Mouse (Mus musculus) kidney, adult 8-10 months (tissue): ENCODE measurements around the gene Dpysl4.

ENCODE experiments used
- DNase-seq, 2 experiments: peaks; one replicate each; pipeline ENCODE4 v3.0.0; 2022

Dpysl4 gene

DNA sequence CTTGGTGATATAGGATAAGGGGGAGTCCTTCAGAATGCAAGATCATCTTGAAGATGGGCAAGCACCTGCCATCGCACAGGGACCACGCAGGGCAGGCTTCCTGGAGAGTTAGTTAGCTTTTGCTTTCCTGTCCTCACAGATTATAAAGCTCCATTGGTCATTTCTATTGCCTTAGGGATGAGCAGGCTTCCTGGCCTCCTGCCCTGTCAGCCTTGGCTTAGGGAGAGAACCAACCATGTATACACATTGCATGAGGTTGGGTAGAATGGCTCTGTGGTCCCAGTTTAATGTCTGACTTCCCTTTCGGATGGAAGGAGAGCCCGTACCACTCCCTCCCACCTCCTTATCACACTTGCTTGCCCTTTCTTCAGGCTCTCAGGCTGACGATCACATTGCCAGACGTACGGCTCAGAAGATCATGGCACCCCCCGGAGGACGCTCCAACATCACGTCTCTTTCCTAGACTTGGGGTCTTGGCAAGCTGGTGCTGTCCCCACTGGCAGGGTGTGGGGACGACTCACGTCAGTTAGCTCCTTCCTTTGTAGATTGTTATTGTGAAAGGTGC lies 14.8 kb downstream of the Dpysl4 start:
- DNase-seq: no peak

DNA sequence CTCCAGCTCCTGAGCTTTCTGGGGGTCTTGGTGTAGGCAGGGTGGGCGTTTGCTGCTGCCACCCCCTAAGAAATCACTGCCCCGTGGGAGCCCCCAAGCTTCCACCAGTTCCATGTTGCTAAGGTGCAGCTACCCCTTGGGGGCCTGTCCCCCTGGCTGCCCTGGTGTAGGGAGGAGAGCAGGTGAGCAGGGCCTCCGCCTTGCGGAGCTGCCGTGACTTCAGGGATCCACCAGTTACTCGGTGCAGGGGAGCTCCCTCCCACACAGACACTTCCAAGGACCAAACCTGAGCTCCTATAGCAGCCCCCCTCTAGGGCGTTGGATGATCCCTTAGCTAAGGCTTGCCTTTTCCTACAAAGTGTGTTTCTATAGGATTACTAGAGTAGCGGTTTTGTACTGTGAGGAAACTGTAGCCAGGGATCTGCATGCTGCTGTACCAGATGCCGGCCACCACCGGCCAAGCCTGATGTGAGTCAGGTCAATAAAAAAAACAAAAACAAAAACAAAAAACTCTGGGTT lies 15.5 kb downstream of the Dpysl4 start:
- DNase-seq: no peak

DNA sequence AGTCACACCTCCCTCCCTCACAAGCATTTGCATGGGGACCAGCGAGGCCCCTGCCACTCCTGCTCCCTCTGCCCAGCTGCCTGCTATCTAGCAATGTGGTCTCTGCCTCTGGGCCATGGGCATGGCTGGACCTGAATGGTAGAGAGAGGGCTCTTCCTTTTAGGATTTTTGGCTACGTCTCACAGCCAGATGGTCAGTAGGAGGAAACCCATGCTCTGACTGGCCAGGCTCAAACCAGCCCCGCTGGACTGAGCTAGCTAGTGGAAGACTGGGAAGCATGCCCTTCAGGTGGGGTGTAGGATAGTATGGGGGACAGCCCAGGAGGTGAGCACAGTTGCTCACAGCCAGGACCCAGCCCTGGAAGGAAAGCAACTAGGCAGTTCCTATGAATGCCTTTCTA lies 16.0 kb downstream of the Dpysl4 start:
- no peak for DNase-seq

DNA sequence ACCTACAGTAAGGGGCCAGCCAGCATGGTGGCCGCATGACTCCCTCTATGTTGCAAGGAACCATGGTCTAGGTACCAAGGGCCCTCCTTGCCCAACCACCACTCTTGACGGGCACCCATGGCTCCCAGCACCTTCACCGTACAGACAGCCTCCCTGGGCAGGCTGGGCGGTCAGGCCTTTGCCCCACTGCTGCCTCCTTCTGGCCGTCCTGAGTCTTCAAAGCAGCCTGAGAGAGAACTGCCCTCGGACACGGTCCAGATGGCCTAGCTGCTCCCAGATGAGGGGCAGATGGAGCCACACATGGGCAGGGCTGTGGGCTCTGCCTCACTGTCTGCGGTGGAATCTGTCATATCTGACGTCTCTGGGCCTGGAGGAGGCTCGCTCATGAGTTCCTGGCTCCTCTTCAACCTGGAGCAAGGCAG lies 18.2 kb downstream of the Dpysl4 start:
- DNase-seq: no peak

DNA sequence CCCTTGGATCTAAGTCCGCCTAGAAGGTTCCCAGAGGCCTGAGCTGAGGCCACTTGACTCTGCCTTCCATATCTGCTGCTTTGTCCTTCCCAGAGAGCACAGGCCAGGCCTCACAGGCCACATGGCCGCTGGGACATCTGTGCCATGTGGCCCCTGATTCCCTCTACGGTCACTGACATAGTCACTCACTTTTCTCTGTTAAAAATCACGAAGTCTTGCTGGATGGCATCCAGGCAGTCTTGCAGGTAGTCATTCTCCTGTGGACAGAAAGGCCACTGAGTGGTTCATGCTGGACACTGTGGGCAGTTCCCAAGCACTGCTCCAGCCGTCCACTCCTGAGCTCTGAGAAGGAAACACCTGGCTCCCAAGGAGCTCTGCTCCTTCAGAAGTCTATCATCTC lies 19.3 kb downstream of the Dpysl4 start:
- no peak for DNase-seq

DNA sequence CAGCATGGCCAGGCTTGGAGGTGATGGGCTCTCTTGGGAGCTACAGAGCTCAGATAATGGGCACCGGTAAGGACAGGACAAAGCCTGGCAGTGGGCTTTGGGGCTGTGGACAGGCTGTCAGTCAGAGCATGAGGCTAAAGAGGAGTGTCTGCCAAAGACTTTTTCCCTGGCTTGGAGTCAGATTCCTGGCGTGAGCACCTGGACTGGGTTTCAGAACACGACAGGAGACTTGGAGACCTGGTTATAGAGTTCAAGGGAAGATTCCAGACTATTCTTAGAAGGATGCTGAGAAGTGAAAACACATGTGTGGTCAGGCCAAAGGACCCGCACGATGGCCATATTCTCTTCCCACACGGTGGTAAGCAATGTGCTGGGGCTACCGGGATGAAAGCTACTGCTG lies 19.9 kb downstream of the Dpysl4 start:
- no peak for DNase-seq

DNA sequence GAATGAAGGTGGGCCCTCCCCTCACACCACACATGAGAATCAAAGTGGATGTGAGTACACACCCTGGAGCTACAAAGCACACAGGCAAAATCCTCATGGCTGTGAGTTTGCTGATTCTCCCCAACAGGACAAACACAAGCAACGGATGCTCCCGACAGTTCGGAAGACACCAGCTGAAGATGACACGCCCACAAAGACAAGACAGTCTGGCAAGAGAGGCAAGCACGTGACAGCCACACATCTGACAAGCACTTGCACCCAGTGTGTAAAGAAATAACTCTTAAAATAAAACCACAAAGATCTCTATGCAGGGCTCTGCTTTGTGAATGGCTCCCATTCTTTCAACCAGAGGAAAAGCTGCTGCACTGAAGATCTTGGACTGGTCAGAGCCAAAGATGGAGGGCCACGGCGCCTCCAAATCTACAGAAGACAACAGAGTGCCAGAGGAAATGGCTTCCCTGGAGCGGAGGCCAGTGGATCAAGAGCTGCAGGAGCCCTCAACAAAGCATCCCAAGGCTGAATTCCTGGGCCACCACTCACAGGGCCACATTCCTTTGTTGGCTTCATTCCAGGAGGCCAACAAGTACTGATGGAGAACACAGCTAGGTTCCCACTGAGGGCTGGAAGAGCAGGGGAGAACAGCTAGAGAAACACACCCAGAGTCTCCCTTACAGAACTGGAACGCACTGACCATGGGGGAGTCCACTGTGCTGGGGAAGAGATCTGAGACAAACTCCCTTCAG lies 22.3 kb downstream of the Dpysl4 start:
- no peak for DNase-seq

DNA sequence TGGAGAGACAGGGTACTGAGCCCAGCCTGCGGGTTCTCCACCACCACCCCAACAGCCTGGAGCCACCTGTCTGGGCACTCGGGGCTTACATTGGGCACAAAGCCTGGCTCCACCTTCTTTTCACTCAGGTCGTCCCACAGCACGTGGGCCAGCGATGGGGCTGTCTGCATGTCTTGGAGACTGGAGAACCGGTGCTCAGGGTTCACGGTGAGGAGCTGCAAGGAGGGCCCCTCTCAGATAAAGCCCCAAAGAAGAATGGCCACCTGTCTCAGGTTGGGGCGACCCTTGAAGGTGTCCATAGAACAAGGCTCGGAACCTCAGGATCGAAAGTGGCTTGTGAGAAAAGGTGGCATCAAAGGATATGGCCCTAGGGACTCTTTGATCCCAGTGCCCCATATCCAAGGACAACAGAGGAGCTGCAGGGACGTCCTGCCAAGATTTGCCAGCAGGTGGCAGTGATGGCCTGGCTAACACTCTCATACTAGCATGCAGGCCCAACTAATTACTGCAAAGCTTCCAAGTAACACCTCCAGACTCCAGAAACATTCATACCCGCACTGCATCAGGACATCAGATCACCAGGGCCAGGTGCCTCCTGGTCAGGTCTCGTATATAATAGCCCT lies 33.5 kb downstream of the Dpysl4 start:
- DNase-seq: peak; percentile 70 to 90

DNA sequence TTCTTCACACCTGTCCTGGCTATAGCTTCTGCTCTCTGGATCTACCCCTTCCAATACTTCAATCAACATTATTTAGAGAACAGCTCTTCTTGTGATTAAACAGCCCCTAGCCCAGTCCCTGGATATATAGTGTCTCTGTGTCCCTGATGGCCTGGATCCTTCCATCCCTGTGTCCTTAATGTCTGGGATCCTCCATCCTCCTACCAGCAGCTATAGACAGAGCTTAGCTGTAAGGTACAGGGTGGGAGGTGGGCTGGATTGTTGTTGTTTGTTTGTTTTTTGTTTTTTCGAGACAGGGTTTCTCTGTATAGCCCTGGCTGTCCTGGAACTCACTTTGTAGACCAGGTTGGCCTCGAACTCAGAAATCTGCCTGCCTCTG lies 34.0 kb downstream of the Dpysl4 start:
- DNase-seq: no peak

DNA sequence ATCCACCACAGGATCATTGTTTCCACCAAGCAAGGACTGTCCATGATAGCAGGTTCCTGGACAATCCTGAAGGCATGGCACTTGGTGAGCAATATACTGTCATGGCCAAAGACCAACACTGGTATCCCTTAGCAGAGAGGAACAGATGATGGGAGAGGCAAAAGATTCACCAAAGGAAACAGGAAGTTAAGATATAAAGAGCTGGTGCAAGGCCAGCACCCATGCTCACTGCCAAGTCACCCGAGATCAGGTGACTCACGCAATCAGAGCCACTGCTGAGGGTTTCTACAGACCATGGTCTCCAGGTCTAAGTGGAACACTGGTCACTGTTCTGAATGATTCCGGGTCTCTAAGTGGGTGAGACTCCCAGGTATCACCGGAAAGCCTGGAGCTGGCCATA lies 40.1 kb downstream of the Dpysl4 start:
- DNase-seq: no peak

DNA sequence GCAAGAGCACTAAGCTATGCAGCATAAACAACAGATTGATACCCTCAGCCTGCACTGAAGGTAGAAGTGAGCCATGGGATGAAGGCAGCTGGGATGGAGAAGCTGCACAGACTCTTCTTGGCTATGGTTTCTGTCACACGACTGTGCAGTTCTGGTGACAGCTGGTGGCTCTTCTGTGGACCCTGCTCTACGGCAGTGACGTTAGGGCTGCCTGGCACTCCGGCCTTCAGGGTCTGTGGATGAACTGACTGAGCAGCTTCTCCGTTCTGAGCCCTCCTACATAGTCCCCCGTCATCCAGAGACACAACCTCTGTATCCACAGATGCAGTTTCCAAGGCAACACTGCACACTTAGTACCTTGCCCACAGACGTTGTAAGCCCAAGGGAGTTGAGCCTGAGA lies 40.7 kb downstream of the Dpysl4 start:
- DNase-seq: no peak

DNA sequence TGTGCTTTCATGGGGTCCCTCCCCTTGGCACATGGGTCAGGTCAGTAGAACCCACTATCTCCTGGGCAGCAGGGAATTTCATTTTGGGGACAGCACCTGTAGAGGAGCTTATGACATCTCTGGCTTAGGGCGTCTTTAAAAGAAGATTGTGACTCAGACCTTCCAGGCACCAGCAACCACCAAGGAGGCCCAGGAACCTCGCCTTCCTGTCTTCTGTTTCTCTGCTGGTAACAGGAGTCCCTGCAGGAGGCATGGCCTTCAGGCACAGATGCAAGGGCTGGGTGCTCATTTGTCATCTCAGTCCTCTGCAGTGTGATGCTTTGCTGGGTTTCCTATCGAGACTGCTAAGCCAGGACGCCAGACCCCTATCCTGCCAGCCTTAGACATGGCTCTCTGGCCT lies 43.2 kb downstream of the Dpysl4 start:
- DNase-seq: no peak

DNA sequence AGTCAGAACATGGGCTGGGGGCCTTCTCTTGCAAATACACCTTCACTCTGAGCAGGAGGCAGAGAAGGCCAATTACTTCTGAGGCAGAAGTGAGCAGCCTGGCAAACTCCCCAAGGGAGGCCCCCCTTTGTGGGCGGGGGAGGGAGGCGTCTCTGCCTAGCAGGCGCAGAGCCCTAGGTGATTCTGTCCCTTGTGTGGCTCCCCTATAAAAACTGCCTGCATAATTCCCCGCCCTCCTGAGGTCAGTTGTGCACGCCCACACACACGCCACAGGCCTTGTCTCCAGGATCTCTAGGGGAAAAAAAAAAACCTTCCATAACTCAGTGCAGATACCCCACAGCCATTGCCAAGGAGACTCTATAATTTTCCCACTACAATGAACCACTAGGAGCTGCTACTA lies 44.6 kb downstream of the Dpysl4 start:
- no peak for DNase-seq

DNA sequence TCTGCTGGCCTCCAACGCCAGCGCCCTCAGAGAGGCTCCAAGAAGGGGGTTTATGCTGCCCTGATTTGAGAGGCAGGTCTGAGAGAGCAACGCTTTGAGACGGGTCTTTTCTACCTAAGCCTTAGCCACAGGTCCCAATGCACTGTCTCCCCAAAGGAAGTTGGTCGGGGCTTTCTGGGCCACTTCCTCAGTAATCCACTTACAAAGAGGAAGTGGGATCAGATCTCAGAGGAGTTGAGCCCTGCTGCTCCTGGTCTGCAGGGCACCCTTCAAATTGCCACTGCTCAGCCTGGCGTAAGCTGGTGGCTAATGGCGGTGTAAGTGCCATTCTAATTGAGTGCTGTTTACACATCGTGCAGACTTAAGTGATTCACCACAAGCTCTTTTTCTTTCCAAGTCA lies 45.7 kb downstream of the Dpysl4 start:
- no peak for DNase-seq

DNA sequence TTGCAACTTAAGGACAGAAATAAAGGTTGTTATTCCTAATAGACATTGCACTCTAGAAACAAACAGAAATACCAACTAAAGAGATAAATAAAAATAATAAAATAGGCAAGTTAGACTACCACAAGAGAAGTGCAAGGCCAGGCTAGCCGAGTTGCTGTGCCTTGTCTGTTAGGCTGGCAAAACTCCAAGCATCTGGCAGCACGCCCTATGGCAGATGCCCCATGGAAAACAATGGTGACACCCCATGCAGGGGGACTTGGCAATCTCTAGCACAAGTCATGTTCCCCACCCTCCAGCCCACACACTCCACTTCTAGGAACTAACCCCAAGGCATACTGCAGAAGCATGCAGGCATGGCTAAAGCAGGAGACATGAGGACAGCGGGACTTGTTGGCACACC lies 47.6 kb downstream of the Dpysl4 start:
- no peak for DNase-seq

DNA sequence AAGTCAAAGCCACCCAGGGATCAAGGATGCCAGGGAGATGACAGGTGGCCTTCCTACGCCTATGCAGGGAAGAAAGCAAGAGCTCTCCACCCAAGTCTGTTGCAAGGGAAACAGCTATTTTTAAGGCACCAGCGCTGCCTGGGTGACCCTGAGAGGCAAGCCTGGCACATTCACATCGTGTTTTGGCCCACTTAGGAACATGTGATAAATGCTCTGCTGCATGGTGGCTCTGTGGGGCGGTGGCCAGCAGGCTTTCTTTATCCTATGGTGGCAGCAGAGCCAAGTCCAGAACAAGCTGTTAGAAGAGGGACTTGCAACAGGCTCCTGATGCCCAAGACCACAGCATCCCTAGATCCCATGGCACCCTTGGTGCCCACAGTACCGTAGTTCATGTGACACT lies 49.4 kb downstream of the Dpysl4 start:
- DNase-seq: no peak

DNA sequence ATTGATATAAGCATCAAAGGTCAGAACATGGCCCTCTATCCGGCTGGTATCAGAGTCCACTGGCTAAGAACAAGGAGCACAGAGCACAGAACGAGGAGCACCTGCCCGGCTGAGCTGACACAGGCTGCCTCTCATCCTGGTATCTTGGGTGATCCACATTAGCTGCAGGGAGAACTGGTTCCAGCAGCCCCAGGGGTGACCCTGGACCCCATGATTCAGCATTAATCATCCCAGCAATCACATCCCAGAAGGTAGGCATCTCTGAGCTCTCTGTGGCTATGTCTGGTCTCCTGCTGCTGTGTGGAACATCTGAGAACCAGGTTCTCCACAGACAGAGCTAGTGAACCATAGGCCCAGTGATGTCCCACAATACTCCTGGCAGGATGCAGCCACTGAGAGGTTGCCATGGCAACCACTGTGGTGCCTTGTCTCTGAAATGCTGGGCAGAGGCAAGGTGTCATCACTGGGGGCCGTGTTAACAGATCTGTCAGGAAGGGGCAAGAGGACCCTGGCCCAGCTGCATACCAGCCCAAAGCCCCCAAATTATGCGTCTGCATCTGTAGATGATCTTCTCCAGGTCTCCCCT lies 51.2 kb downstream of the Dpysl4 start:
- DNase-seq: no peak

DNA sequence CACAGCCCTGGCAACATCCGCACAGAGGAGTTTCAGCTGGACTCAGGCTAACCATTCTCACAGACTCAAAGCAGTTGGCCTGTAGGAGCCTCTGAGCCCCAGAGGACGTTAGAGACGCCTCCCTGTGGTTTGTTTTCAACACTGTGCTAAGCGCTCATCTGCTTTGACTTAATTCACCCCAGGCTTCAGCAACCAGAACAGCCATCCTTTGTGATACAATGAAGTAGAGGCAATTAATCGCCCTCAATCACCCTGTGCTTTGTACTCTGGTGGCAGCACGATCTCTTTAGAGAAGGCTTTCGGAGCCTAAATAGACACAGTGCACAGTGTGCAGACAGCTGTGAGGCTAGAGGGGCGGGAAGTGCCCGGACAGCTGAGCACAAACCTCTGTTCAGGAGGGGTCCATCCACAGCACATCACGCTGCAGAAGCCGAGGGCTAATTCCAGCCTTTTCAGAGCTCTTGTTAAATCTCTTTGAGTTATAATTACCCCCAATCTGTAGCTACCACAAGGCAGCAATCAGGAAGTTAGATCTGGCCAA lies 54.2 kb downstream of the Dpysl4 start:
- DNase-seq: no peak

DNA sequence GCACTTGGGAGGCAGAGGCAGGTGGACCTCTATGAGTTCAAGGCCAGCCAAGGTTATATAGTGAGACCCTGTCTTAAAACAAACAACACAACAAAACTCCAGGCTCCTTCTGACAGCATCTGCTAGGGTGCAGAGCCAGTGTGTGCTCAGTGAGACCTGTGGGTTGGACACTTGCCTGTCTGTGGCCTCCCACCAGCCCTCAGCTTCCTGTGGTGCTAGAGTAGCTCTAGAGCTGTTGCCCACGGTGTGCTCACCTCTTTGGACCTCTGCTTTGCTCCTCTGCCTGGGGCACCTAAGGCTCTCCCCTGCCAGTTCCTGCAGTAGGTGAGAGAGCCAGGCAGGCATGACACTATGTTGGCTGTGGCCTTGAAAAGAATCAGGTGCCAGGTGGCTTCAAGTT lies 58.0 kb downstream of the Dpysl4 start:
- no peak for DNase-seq

DNA sequence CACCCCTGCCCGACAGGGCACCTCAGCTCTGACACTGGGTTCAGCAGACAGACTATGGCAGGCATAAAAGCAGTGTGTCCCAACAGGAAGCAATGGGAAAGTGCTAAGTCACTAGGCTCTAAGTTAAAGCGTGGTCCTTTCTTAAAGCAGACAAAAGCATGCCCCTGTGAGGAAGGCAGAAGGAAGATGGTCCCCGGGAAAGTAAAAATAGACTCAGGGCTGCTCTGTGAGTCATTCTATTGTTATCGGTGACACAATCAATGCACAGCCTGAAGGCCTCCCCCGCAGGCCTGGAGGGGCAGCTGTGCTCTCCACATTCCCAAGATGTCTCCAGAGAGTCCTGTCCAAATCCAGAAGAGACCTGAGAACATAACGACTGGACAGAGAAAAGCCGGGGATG lies 60.1 kb downstream of the Dpysl4 start:
- no peak for DNase-seq

DNA sequence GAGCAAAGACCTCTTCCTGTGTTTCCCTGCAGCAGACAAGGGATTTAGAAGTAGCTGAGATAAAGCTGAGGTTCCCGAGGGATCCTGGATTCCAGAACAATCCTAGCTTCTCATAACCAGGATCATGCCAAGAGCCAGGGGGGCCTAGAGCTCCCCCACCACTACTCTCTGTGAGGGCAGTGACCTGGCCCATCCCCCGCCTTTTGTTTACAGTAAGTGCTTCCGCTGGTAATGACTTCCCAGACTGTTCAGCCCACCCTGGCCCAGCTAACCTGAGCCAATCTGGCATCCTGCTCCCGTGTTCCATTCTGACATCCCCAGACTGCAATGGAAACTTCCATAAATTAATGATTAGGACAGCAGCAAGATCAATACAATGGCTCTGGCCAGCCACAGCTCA lies 61.6 kb downstream of the Dpysl4 start:
- DNase-seq: no peak

DNA sequence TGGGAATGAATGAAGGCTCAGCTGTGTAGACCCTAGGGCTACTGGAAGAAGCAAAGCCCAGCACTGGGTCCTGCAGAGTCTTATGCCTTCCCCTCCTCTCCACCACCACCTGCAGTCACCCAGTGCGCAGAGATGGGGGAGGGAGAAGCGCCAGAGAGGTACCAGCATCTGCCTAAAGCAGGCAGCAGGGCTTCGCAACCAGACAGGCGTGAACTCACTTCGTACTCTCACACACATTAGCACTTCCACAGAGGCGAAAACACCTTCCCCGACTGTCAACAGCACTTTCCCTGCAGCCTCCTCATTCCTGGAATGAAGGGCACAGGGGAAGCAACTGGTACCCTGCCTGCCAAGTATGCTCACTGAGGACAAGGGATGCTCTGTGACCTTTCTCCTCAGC lies 63.6 kb downstream of the Dpysl4 start:
- DNase-seq: no peak

DNA sequence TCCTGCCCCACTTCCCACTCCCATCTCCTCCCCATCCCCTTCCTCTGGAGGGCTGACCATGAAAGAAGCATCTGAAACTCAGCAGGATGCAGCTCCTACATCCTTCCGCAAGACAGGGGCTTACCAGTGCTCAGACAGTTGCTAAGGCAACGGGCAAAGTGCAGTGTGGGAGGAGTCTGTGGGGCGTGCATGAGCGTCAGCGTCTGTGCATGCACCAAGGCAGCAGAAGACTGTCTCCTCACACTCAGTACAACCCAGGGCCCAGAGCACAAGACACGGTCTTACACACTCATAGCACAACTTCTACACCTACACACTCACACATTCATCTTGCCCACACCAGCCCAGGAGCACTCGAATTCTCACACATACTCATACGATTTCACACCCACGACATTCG lies 65.3 kb downstream of the Dpysl4 start:
- DNase-seq: peak; percentile 35 to 48
